Mouse (Mus musculus) erythroblast, embryonic 14.5 days (primary cell): ENCODE results near the gene Nrxn3.

Experiments
- GATA1 ChIP-seq: IDR thresholded peaks from 2 replicates; pipeline ENCODE4 v1.6.1; 2012; ENCODE audit warnings: low read length, inconsistent platforms, mixed read lengths
- TAL1 ChIP-seq: IDR thresholded peaks from 3 replicates; pipeline ENCODE4 v1.6.1; 2012; ENCODE audit warnings: low read length, inconsistent platforms, mixed read lengths

DNA sequence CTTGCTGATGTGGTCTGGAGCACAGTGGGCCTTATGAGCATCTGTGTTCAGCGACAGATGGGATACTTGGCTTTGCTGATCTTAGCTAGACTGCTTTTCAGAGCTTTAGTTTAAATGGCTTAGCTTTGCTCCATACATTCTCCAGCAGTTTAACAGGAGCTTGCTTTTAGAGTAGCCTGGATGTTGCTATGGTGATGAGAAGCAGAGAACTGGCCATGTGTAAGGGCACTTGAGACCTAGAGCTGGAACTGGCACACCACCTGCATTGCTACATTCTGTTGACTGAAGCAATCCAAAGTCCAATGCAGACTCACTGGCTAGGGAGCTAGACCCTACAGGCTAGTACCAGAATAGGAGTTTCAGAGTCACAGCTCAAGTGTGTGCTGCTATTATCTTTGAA lies 293.8 kb downstream of the Nrxn3 start:
- no peak for TF ChIP-seq TAL1
- TF ChIP-seq GATA1 = no peak
